Mouse (Mus musculus): Measurements from ENCODE around the gene Slit3. TPM values are rescaled to one million over a fixed set of nuclear protein-coding genes. Genes with fewer than 3 reads are reported as not detected.

The Slit3 gene
- polyA plus RNA-seq, 1 experiment from 2014 or later: 20.4 TPM

- Histone ChIP-seq H3K27ac (ENCODE audit: low read depth, low read length) (no peak overlapping the region), H3K4me2 (replicated peaks; ENCODE audit: low read depth, low read length) (no peak overlapping the region), H3K9me3 (ENCODE audit: control insufficient read depth, low read length) (no peaks in the 10 kb centered on the region), H3K4me1 (ENCODE audit: control insufficient read depth, insufficient read depth, low read length) (peaks cover 12% of the 10 kb centered on the region; the same call in 1 of the 2 replicates), H3K4me3 (ENCODE audit: low read length) (no peak overlapping the region), H3K27me3 (ENCODE audit: control insufficient read depth, insufficient read depth, low read length) (no peaks in the 10 kb centered on the region), H3K36me3 (ENCODE audit: control insufficient read depth, insufficient read depth, low read length) (no peaks in the 10 kb centered on the region), H3K9ac (ENCODE audit: low read depth, low read length) (no peak overlapping the region)
- WGBS: 36% methylated on average over 3 of the region's 3 CpGs
- no peak for ATAC-seq (ENCODE audit: low FRiP score, low TSS enrichment)
These were observed 285.0 kb downstream of the Slit3 start for GRCm38 (mm10) chr11:35406045-35406444.

- no peaks in the 10 kb centered on the region for H3K9me3 ChIP-seq (ENCODE audit: control insufficient read depth, low read length)
- no peak overlapping the region for H3K4me3 ChIP-seq (ENCODE audit: low read length)
- H3K9ac ChIP-seq (ENCODE audit: low read depth, low read length): no peak overlapping the region
- 78% methylated on average over 6 of the region's 6 CpGs for WGBS
- no peak overlapping the region for H3K27ac ChIP-seq (ENCODE audit: low read depth, low read length)
- H3K36me3 ChIP-seq (ENCODE audit: control insufficient read depth, insufficient read depth, low read length): no peaks in the 10 kb centered on the region
- ATAC-seq (ENCODE audit: low FRiP score, low TSS enrichment): no peak
- H3K27me3 ChIP-seq (ENCODE audit: control insufficient read depth, insufficient read depth, low read length): no peaks in the 10 kb centered on the region
- peaks cover 12% of the 10 kb centered on the region; the same call in 1 of the 2 replicates for H3K4me1 ChIP-seq (ENCODE audit: control insufficient read depth, insufficient read depth, low read length)
- no peak overlapping the region for H3K4me2 ChIP-seq (replicated peaks; ENCODE audit: low read depth, low read length)
These were observed 285.5 kb downstream of the Slit3 start for GRCm38 (mm10) chr11:35406522-35406921.

GRCm38 (mm10) chr11:35407341-35408154, 286.5 kb downstream of the Slit3 start:
- 42% methylated on average over 12 of the region's 12 CpGs for WGBS
- peak; percentile 80 for ATAC-seq (ENCODE audit: low FRiP score, low TSS enrichment)
- H3K9me3 ChIP-seq (ENCODE audit: control insufficient read depth, low read length): no peaks in the 10 kb centered on the region
- no peak overlapping the region for H3K9ac ChIP-seq (ENCODE audit: low read depth, low read length)
- H3K36me3 ChIP-seq (ENCODE audit: control insufficient read depth, insufficient read depth, low read length): no peaks in the 10 kb centered on the region
- no peak overlapping the region for H3K4me3 ChIP-seq (ENCODE audit: low read length)
- no peak overlapping the region for H3K27ac ChIP-seq (ENCODE audit: low read depth, low read length)
- no peak overlapping the region for H3K4me2 ChIP-seq (replicated peaks; ENCODE audit: low read depth, low read length)
- no peaks in the 10 kb centered on the region for H3K27me3 ChIP-seq (ENCODE audit: control insufficient read depth, insufficient read depth, low read length)
- H3K4me1 ChIP-seq (ENCODE audit: control insufficient read depth, insufficient read depth, low read length): peaks cover 12% of the 10 kb centered on the region; the same call in 1 of the 2 replicates

- H3K4me1 ChIP-seq (ENCODE audit: control insufficient read depth, insufficient read depth, low read length): peaks cover 12% of the 10 kb centered on the region; the same call in 1 of the 2 replicates
- no peak overlapping the region for H3K4me2 ChIP-seq (replicated peaks; ENCODE audit: low read depth, low read length)
- 49% methylated on average over 3 of the region's 3 CpGs for WGBS
- no peaks in the 10 kb centered on the region for H3K27me3 ChIP-seq (ENCODE audit: control insufficient read depth, insufficient read depth, low read length)
- no peak overlapping the region for H3K27ac ChIP-seq (ENCODE audit: low read depth, low read length)
- no peak for ATAC-seq (ENCODE audit: low FRiP score, low TSS enrichment)
- H3K36me3 ChIP-seq (ENCODE audit: control insufficient read depth, insufficient read depth, low read length): no peaks in the 10 kb centered on the region
- no peak overlapping the region for H3K9ac ChIP-seq (ENCODE audit: low read depth, low read length)
- no peak overlapping the region for H3K4me3 ChIP-seq (ENCODE audit: low read length)
- no peaks in the 10 kb centered on the region for H3K9me3 ChIP-seq (ENCODE audit: control insufficient read depth, low read length)
These were observed 289.4 kb downstream of the Slit3 start for GRCm38 (mm10) chr11:35410431-35410830.

GRCm38 (mm10) chr11:35415768-35416401, 294.9 kb downstream of the Slit3 start:
- ATAC-seq (ENCODE audit: low FRiP score, low TSS enrichment): no peak
- Histone ChIP-seq H3K9me3 (ENCODE audit: control insufficient read depth, low read length) (no peaks in the 10 kb centered on the region), H3K4me3 (ENCODE audit: low read length) (no peak overlapping the region), H3K27me3 (ENCODE audit: control insufficient read depth, insufficient read depth, low read length) (no peaks in the 10 kb centered on the region), H3K9ac (ENCODE audit: low read depth, low read length) (no peak overlapping the region), H3K27ac (ENCODE audit: low read depth, low read length) (no peak overlapping the region), H3K36me3 (ENCODE audit: control insufficient read depth, insufficient read depth, low read length) (no peaks in the 10 kb centered on the region), H3K4me2 (replicated peaks; ENCODE audit: low read depth, low read length) (no peak overlapping the region), H3K4me1 (ENCODE audit: control insufficient read depth, insufficient read depth, low read length) (0 out of 2 replicates have a peak, but pooled peaks cover 9% of the 10 kb centered on the region)
- WGBS: 67% methylated on average over 9 of the region's 9 CpGs

- H3K27me3 ChIP-seq (ENCODE audit: control insufficient read depth, insufficient read depth, low read length): no peaks in the 10 kb centered on the region
- no peaks in the 10 kb centered on the region for H3K36me3 ChIP-seq (ENCODE audit: control insufficient read depth, insufficient read depth, low read length)
- no peak overlapping the region for H3K27ac ChIP-seq (ENCODE audit: low read depth, low read length)
- no peak overlapping the region for H3K4me2 ChIP-seq (replicated peaks; ENCODE audit: low read depth, low read length)
- H3K4me3 ChIP-seq (ENCODE audit: low read length): no peak overlapping the region
- H3K4me1 ChIP-seq (ENCODE audit: control insufficient read depth, insufficient read depth, low read length): 0 out of 2 replicates have a peak, but pooled peaks cover 9% of the 10 kb centered on the region
- no peak for ATAC-seq (ENCODE audit: low FRiP score, low TSS enrichment)
- H3K9ac ChIP-seq (ENCODE audit: low read depth, low read length): no peak overlapping the region
- 74% methylated on average over 14 of the region's 14 CpGs for WGBS
- H3K9me3 ChIP-seq (ENCODE audit: control insufficient read depth, low read length): no peaks in the 10 kb centered on the region
These were observed 295.5 kb downstream of the Slit3 start for GRCm38 (mm10) chr11:35416402-35417093.

- WGBS: 50% methylated on average over 13 of the region's 13 CpGs
- 0 out of 2 replicates have a peak, but pooled peaks cover 9% of the 10 kb centered on the region for H3K4me1 ChIP-seq (ENCODE audit: control insufficient read depth, insufficient read depth, low read length)
- H3K9me3 ChIP-seq (ENCODE audit: control insufficient read depth, low read length): no peaks in the 10 kb centered on the region
These were observed 297.0 kb downstream of the Slit3 start for GRCm38 (mm10) chr11:35417911-35418552.

GRCm38 (mm10) chr11:35419013-35419412, 298.0 kb downstream of the Slit3 start:
- no peak for ATAC-seq (ENCODE audit: low FRiP score, low TSS enrichment)
- no peak overlapping the region for H3K9ac ChIP-seq (ENCODE audit: low read depth, low read length)
- H3K36me3 ChIP-seq (ENCODE audit: control insufficient read depth, insufficient read depth, low read length): no peaks in the 10 kb centered on the region
- no peak overlapping the region for H3K27ac ChIP-seq (ENCODE audit: low read depth, low read length)
- WGBS: 78% methylated on average over 5 of the region's 5 CpGs
- no peak overlapping the region for H3K4me3 ChIP-seq (ENCODE audit: low read length)
- H3K9me3 ChIP-seq (ENCODE audit: control insufficient read depth, low read length): no peaks in the 10 kb centered on the region
- H3K4me2 ChIP-seq (replicated peaks; ENCODE audit: low read depth, low read length): no peak overlapping the region
- 0 out of 2 replicates have a peak, but pooled peaks cover 9% of the 10 kb centered on the region for H3K4me1 ChIP-seq (ENCODE audit: control insufficient read depth, insufficient read depth, low read length)
- no peaks in the 10 kb centered on the region for H3K27me3 ChIP-seq (ENCODE audit: control insufficient read depth, insufficient read depth, low read length)

More at GRCm38 (mm10) chr11:35417911-35418552, 297.0 kb downstream of the Slit3 start:
- no peak overlapping the region for H3K9ac ChIP-seq (ENCODE audit: low read depth, low read length)
- H3K27me3 ChIP-seq (ENCODE audit: control insufficient read depth, insufficient read depth, low read length): no peaks in the 10 kb centered on the region
- ATAC-seq (ENCODE audit: low FRiP score, low TSS enrichment): no peak
- no peak overlapping the region for H3K27ac ChIP-seq (ENCODE audit: low read depth, low read length)
- no peak overlapping the region for H3K4me3 ChIP-seq (ENCODE audit: low read length)
- no peaks in the 10 kb centered on the region for H3K36me3 ChIP-seq (ENCODE audit: control insufficient read depth, insufficient read depth, low read length)
- H3K4me2 ChIP-seq (replicated peaks; ENCODE audit: low read depth, low read length): no peak overlapping the region
